ENCODE assay signal across 22 mouse cellular contexts in genomic region chr5:103740093-103740902, GRCm38 (mm10). TPM values are rescaled to one million over a fixed set of nuclear protein-coding genes. Genes with fewer than 3 reads are reported as not detected.
DNase-seq lines count a peak whose midpoint lies in the region; ATAC-seq and TF ChIP-seq lines count a peak whose summit lies in the region.
"Had no signal": no experiment of that assay in that cellular context is flagged by ENCODE, and none has a peak within 500 bp of the region (broad histone marks: within the 10 kb centered on the region; RNA-seq: fewer than 3 reads in every experiment).

No protein-coding gene starts in this region.

- H3K27me3 ChIP-seq in heart, adult 2 months (ENCODE audit: control insufficient read depth, insufficient read depth, low read length), result no peaks in the 10 kb centered on the region
- no peaks in the 10 kb centered on the region for H3K27me3 ChIP-seq in liver, embryonic 11.5 days (replicated peaks; ENCODE audit: control insufficient read depth, insufficient read depth, low read length)
- no peaks in the 10 kb centered on the region for H3K27me3 ChIP-seq in stomach, postnatal 0 days (ENCODE audit: control insufficient read depth, insufficient read depth, low read length)
- H3K27me3 ChIP-seq: limb, embryonic 12.5 days had no signal

- intact Hi-C loops in heart, adult 2 months (cut with DNase I), result no loop called here

- ATAC-seq in liver, embryonic 11.5 days (replicated peaks; ENCODE audit: low FRiP score), result no peak
- ATAC-seq in stomach, postnatal 0 days (ENCODE audit: low FRiP score, low TSS enrichment), result no peak
- ATAC-seq: activated CD4-positive, CD25-positive, alpha-beta regulatory T cell, adult 4 months; CD4-positive, CD25-positive, alpha-beta regulatory T cell, adult 4 months had no signal

- no peak overlapping the region for H3K4me3 ChIP-seq in heart, adult 2 months
- H3K4me3 ChIP-seq in liver, embryonic 11.5 days (ENCODE audit: low read depth, low read length), result no peak overlapping the region
- H3K4me3 ChIP-seq in stomach, postnatal 0 days (ENCODE audit: low read depth, low read length), result no peak overlapping the region
- H3K4me3 ChIP-seq: forebrain, embryonic 12.5 days; limb, embryonic 12.5 days; midbrain, embryonic 10.5 days had no signal

- peaks cover 6% of the 10 kb centered on the region; the same call in 1 of the 2 replicates for H3K4me1 ChIP-seq in heart, adult 2 months (ENCODE audit: control insufficient read depth, insufficient read depth, low read length)
- peaks cover 59% of the 10 kb centered on the region for H3K4me1 ChIP-seq in liver, embryonic 11.5 days (replicated peaks; ENCODE audit: control insufficient read depth, insufficient read depth, low read length)
- H3K4me1 ChIP-seq in stomach, postnatal 0 days (replicated peaks; ENCODE audit: control insufficient read depth, insufficient read depth), result no peaks in the 10 kb centered on the region
- H3K4me1 ChIP-seq: forebrain, embryonic 12.5 days; midbrain, embryonic 10.5 days had no signal

- H3K36me3 ChIP-seq in heart, adult 2 months (ENCODE audit: control insufficient read depth, insufficient read depth, low read length), result no peaks in the 10 kb centered on the region
- H3K36me3 ChIP-seq in liver, embryonic 11.5 days (ENCODE audit: control insufficient read depth, insufficient read depth, low read length), result no peaks in the 10 kb centered on the region
- no peaks in the 10 kb centered on the region for H3K36me3 ChIP-seq in stomach, postnatal 0 days (ENCODE audit: control insufficient read depth, insufficient read depth, low read length)
- H3K36me3 ChIP-seq: forebrain, embryonic 12.5 days; limb, embryonic 12.5 days; midbrain, embryonic 10.5 days had no signal

- no peak for TF ChIP-seq POLR2A in heart, adult 2 months (IDR thresholded peaks at IDR 0.05; ENCODE audit: insufficient read depth, low read depth, low read length)

- no peak overlapping the region for H3K27ac ChIP-seq in heart, adult 2 months
- H3K27ac ChIP-seq in liver, embryonic 11.5 days (ENCODE audit: low read depth, low read length), result peak overlapping the region; percentile 58; the same call in 1 of the 2 replicates
- H3K27ac ChIP-seq in stomach, postnatal 0 days (replicated peaks), result no peak overlapping the region
- H3K27ac ChIP-seq: forebrain, embryonic 12.5 days; hindbrain, embryonic 14.5 days; limb, embryonic 12.5 days; macrophage; midbrain, embryonic 10.5 days had no signal

- no peak overlapping the region for H3K9ac ChIP-seq in heart, adult 2 months (ENCODE audit: low read depth, low read length)
- H3K9ac ChIP-seq in liver, embryonic 11.5 days (ENCODE audit: low read depth, low read length), result peak overlapping the region; percentile 42; the same call in 1 of the 2 replicates
- no peak overlapping the region for H3K9ac ChIP-seq in stomach, postnatal 0 days (ENCODE audit: low read length)
- H3K9ac ChIP-seq: forebrain, embryonic 12.5 days; hindbrain, embryonic 14.5 days; limb, embryonic 12.5 days had no signal

- TF ChIP-seq EP300 in heart, adult 2 months (IDR thresholded peaks at IDR 0.05; ENCODE audit: insufficient read depth, low read depth, low read length), result no peak
- TF ChIP-seq EP300 in stomach, postnatal 0 days (optimal IDR thresholded peaks at IDR 0.05), result no peak

- DNase-seq in adrenal gland, postnatal 10 days, result peak; percentile 21
- DNase-seq in adrenal gland, postnatal 25 days, result no peak
- DNase-seq in heart, adult 9 months (ENCODE audit: low spot score in 2 of 2), result peak; percentile 43 to 56
- no peak for DNase-seq in heart, adult 2 months
- DNase-seq in liver, embryonic 11.5 days (ENCODE audit: low spot score), result no peak
- no peak for DNase-seq in stomach, postnatal 0 days (ENCODE audit: low spot score)
- DNase-seq in right cerebral cortex, postnatal 4 days, result no peak
- no peak for DNase-seq in left cerebral cortex, adult 8-10 months (ENCODE audit: low spot score in 2 of 2)
- DNase-seq: cerebellum, adult 2 months; gastrocnemius, postnatal 14 days; kidney, adult 9 months; kidney, postnatal 36 days; layer of hippocampus, adult 9-11 months; thymus, postnatal 14 days had no signal

- no peak overlapping the region for H3K4me2 ChIP-seq in liver, embryonic 11.5 days
- no peak overlapping the region for H3K4me2 ChIP-seq in stomach, postnatal 0 days (replicated peaks; ENCODE audit: low read depth)
- H3K4me2 ChIP-seq: forebrain, embryonic 12.5 days; heart, embryonic 11.5 days; hindbrain, embryonic 14.5 days; limb, embryonic 12.5 days had no signal

- no peaks in the 10 kb centered on the region for H3K9me3 ChIP-seq in liver, embryonic 11.5 days (ENCODE audit: control insufficient read depth, low read length)
- H3K9me3 ChIP-seq in stomach, postnatal 0 days (ENCODE audit: control insufficient read depth, low read length), result no peaks in the 10 kb centered on the region
- H3K9me3 ChIP-seq: forebrain, embryonic 12.5 days; limb, embryonic 12.5 days; midbrain, embryonic 10.5 days had no signal

- WGBS in heart, adult 2 months, result 69% methylated on average over 5 of the region's 5 CpGs
- 69% methylated on average over 5 of the region's 5 CpGs for WGBS in liver, embryonic 11.5 days
- 52% methylated on average over 5 of the region's 5 CpGs for WGBS in stomach, postnatal 0 days

- TF ChIP-seq CTCF in heart, adult 2 months (IDR thresholded peaks at IDR 0.05), result no peak
- peak; percentile 11; the same call in 1 of the 2 replicates for TF ChIP-seq CTCF in stomach, postnatal 0 days (IDR thresholded peaks at IDR 0.05; ENCODE audit: low read depth)

- peaks cover 1% of the 10 kb centered on the region; the same call in 1 of the 2 replicates for H3K79me2 ChIP-seq in heart, adult 2 months (replicated peaks; ENCODE audit: control insufficient read depth, insufficient read depth, low read length)

RNA-seq across cellular contexts. Expression of gene Aff1, which starts 48.1 kb away (rescaled TPM):
- total RNA-seq in adrenal gland, postnatal 10 days (2021), result 10 to 100 TPM; 31.6 to 32.4 TPM
- 41.3 and 53.3 TPM in 2 replicates for total RNA-seq in adrenal gland, postnatal 25 days (2021)
- 10 to 100 TPM; 37.4 to 46.9 TPM for total RNA-seq in heart, adult 2 months (2021)
- polyA plus RNA-seq in heart, adult 2 months (2012; rRNA removed), result 10.5 and 14.1 TPM in 2 replicates
- polyA plus RNA-seq in liver, embryonic 11.5 days (2014; fragmentation: Nextera tagmentation; extraction: Ambion mirVana), result 19.3 and 19.7 TPM in 2 replicates
- polyA plus RNA-seq in stomach, postnatal 0 days (2015; fragmentation: Nextera tagmentation; extraction: Ambion mirVana), result 4.3 and 4.9 TPM in 2 replicates
- 10 to 100 TPM; 14.5 to 17.8 (median 15.7) TPM for total RNA-seq in left cerebral cortex, adult 8-10 months (2022)

Comparison
In these comparisons a context has a peak if more than half of its experiments do, and no peak if none do; other contexts are left out.
1. DNase-seq: peak in adrenal gland, postnatal 10 days (single experiment) and heart, adult 9 months (2 of 2); none in adrenal gland, postnatal 25 days (single experiment), heart, adult 2 months (0 of 2), liver, embryonic 11.5 days (single experiment), stomach, postnatal 0 days (single experiment), right cerebral cortex, postnatal 4 days (single experiment) and left cerebral cortex, adult 8-10 months (0 of 2).